Mouse (Mus musculus) MEL (cell line): Measurements from ENCODE around the gene Gm8005.
"Not testable (repeated sequence)": the region's sequence is repeated elsewhere in the genome, so short reads cannot be mapped to it uniquely, and the experiment has no call there.

Experiments used
- CHD1 ChIP-seq: IDR thresholded peaks from 2 replicates; pipeline ENCODE4 v1.6.1; 2012; ENCODE audit warnings: low read depth, mild to moderate bottlenecking, inconsistent platforms, low read length, improper control_type of control experiment
- CTCF ChIP-seq, 3 experiments: IDR thresholded peaks in 2 of 3; conservative IDR thresholded peaks in 1 of 3; 2 replicates each; pipeline ENCODE4 v1.5.1; 2011 to 2012; ENCODE audit warnings: low read length in 3 of 3, low read depth in 2 of 3, mild to moderate bottlenecking in 2 of 3, improper control_type of control experiment in 1 of 3, inconsistent platforms in 1 of 3, mixed read lengths in 1 of 3, moderate library complexity in 1 of 3; ENCODE audit not compliant: control insufficient read depth in 1 of 3, insufficient read depth in 1 of 3, poor library complexity in 1 of 3, severe bottlenecking in 1 of 3
- EP300 ChIP-seq, 2 experiments: IDR thresholded peaks; 2 replicates each; pipeline ENCODE4 v1.6.1; 2011; ENCODE audit warnings: improper control_type of control experiment in 2 of 2, low read length in 2 of 2, low read depth in 1 of 2, mild to moderate bottlenecking in 1 of 2
- MAZ ChIP-seq: IDR thresholded peaks from 2 replicates; pipeline ENCODE4 v1.6.1; 2012; ENCODE audit warnings: low read depth, mild to moderate bottlenecking, inconsistent platforms, low read length, improper control_type of control experiment
- POLR2A ChIP-seq, 2 experiments: IDR thresholded peaks; 2 replicates each; pipeline ENCODE4 v1.6.1; 2011 to 2012; ENCODE audit warnings: low read length in 2 of 2, mild to moderate bottlenecking in 2 of 2, control low read depth in 1 of 2, improper control_type of control experiment in 1 of 2, low read depth in 1 of 2, moderate library complexity in 1 of 2; ENCODE audit not compliant: control insufficient read depth in 1 of 2, insufficient read depth in 1 of 2, poor library complexity in 1 of 2
- POLR2AphosphoS2 ChIP-seq: IDR thresholded peaks from 2 replicates; pipeline ENCODE4 v1.6.1; 2011; ENCODE audit warnings: low read length, improper control_type of control experiment
- RAD21 ChIP-seq: IDR thresholded peaks from 2 replicates; pipeline ENCODE4 v1.6.1; 2011; ENCODE audit warnings: mild to moderate bottlenecking, low read depth, low read length, improper control_type of control experiment
- USF1 ChIP-seq: IDR thresholded peaks from 2 replicates; pipeline ENCODE4 v1.6.1; 2014; ENCODE audit warnings: low read depth, mild to moderate bottlenecking, inconsistent platforms, low read length, improper control_type of control experiment, moderate library complexity
- ZNF384 ChIP-seq: IDR thresholded peaks from 2 replicates; pipeline ENCODE4 v1.6.1; 2012; ENCODE audit warnings: low read depth, mild to moderate bottlenecking, inconsistent platforms, low read length, improper control_type of control experiment

DNA sequence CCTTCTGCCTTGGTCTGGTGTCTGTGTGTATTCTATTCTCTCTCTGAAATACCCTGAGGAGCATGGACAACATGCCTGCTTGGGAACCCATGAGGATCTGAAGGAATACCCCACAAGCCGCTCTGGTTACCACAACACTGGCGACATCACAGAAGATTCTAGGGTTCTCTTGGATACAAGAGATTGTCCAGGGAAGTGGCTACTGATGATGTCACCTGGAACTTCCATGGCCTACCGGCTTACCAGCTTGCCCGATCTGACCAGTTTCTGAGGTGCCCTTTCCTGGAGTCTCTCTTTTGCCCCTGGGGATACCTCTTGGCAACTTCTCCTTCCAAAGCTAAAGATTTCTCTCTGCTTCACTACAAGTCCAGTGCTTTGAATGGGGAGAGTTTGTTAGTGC is at the start of gene Gm8005:
- TF ChIP-seq CTCF (IDR thresholded peaks at IDR 0.05 in 2 of 3, conservative IDR thresholded peaks at IDR 0.05 in 1 of 3; ENCODE audit: control insufficient read depth in 1 of 3, insufficient read depth in 1 of 3, low read depth in 2 of 3, low read length in 3 of 3, poor library complexity in 1 of 3, severe bottlenecking in 1 of 3); USF1; MAZ; CHD1; RAD21; EP300 (IDR thresholded peaks at IDR 0.05; ENCODE audit: low read depth in 1 of 2, low read length in 2 of 2); POLR2A (IDR thresholded peaks at IDR 0.05; ENCODE audit: control insufficient read depth in 1 of 2, insufficient read depth in 1 of 2, low read depth in 1 of 2, low read length in 2 of 2, poor library complexity in 1 of 2); POLR2AphosphoS2; ZNF384: not testable (repeated sequence)
